Mouse (Mus musculus) lung, embryonic 16.5 days (tissue): ENCODE measurements around the gene Tax1bp3. TPM values are rescaled to one million over a fixed set of nuclear protein-coding genes. Genes with fewer than 3 reads are reported as not detected.

Experiments
- ATAC-seq: fragments of 200-750 bp; cut with Nextera tagmentation; 2 replicates; pipeline ENCODE4 v1.8.0; 2017; ENCODE audit warnings: low read depth, mild to moderate bottlenecking, moderate library complexity
- H3K27ac ChIP-seq: fragments of 300-500 bp; sonication (generic); 2 replicates; pipeline ENCODE4 v1.5.1; 2014; ENCODE audit warnings: mild to moderate bottlenecking, control low read depth, low read length
- H3K27me3 ChIP-seq: fragments of 300-500 bp; sonication (generic); 2 replicates; pipeline ENCODE4 v1.6.1; 2014; ENCODE audit warnings: low read depth, low read length, mixed read lengths; ENCODE audit not compliant: control insufficient read depth, insufficient read depth
- H3K36me3 ChIP-seq: fragments of 300-500 bp; sonication (generic); 2 replicates; pipeline ENCODE4 v1.6.1; 2014; ENCODE audit warnings: low read length; ENCODE audit not compliant: control insufficient read depth, insufficient read depth
- H3K4me1 ChIP-seq: fragments of 300-500 bp; sonication (generic); replicated peaks from 2 replicates; pipeline ENCODE4 v1.6.1; 2014; ENCODE audit warnings: low read length, mixed read lengths; ENCODE audit not compliant: control insufficient read depth, insufficient read depth
- H3K4me2 ChIP-seq: fragments of 300-500 bp; sonication (generic); 2 replicates; pipeline ENCODE4 v1.6.1; 2014; ENCODE audit warnings: low read depth, low read length, control low read depth
- H3K4me3 ChIP-seq: fragments of 300-500 bp; sonication (generic); 2 replicates; pipeline ENCODE4 v1.5.1; 2014; ENCODE audit warnings: mild to moderate bottlenecking, low read length, control low read depth
- H3K9ac ChIP-seq: fragments of 300-500 bp; sonication (generic); 2 replicates; pipeline ENCODE4 v1.6.1; 2014; ENCODE audit warnings: low read length, control low read depth
- H3K9me3 ChIP-seq: fragments of 300-500 bp; sonication (generic); 2 replicates; pipeline ENCODE4 v1.6.1; 2016; ENCODE audit warnings: low read length; ENCODE audit not compliant: control insufficient read depth
- WGBS: fragments of 180-500 bp; shearing (Covaris S2); extraction: QIAGEN DNeasy Blood & Tissue Kit; methylation state at CpG from one replicate; pipeline ENCODE4 v1.1.7; 2014; 5-methylcytosine and 5-hydroxymethylcytosine counted together
- polyA plus RNA-seq: library from polyadenylated mRNA; unstranded; fragments of >200 nt; fragmentation: Nextera tagmentation; extraction: Ambion mirVana; gene quantifications from 2 replicates; pipeline ENCODE4 v1.2.1, GENCODE M21; 2015

The Tax1bp3 gene
- polyA plus RNA-seq, 1 experiment from 2014 or later: 275 TPM

GRCm38 (mm10) chr11:73205194-73205593, 28.3 kb downstream of the Tax1bp3 start:
- Histone ChIP-seq H3K4me2 (no peak overlapping the region), H3K4me1 (no peaks in the 10 kb centered on the region), H3K9me3 (no peaks in the 10 kb centered on the region), H3K27me3 (no peaks in the 10 kb centered on the region), H3K36me3 (no peaks in the 10 kb centered on the region), H3K4me3 (no peak overlapping the region), H3K27ac (no peak overlapping the region), H3K9ac (no peak overlapping the region)
- 57% methylated on average over 7 of the region's 7 CpGs for WGBS
- no peak for ATAC-seq

GRCm38 (mm10) chr11:73207621-73208020, 30.7 kb downstream of the Tax1bp3 start:
- Histone ChIP-seq H3K9ac (no peak overlapping the region), H3K9me3 (no peaks in the 10 kb centered on the region), H3K4me3 (no peak overlapping the region), H3K27ac (no peak overlapping the region), H3K4me1 (no peaks in the 10 kb centered on the region), H3K36me3 (no peaks in the 10 kb centered on the region), H3K27me3 (no peaks in the 10 kb centered on the region), H3K4me2 (no peak overlapping the region)
- ATAC-seq: no peak
- 84% methylated on average over 2 of the region's 2 CpGs for WGBS

GRCm38 (mm10) chr11:73213956-73214355, 37.1 kb downstream of the Tax1bp3 start:
- Histone ChIP-seq H3K9me3 (no peaks in the 10 kb centered on the region), H3K4me3 (no peak overlapping the region), H3K27me3 (no peaks in the 10 kb centered on the region), H3K36me3 (no peaks in the 10 kb centered on the region), H3K4me1 (no peaks in the 10 kb centered on the region), H3K4me2 (no peak overlapping the region), H3K27ac (no peak overlapping the region), H3K9ac (no peak overlapping the region)
- 61% methylated on average over 3 of the region's 3 CpGs for WGBS
- ATAC-seq: no peak

- Histone ChIP-seq H3K27ac (no peak overlapping the region), H3K36me3 (no peaks in the 10 kb centered on the region), H3K9me3 (no peaks in the 10 kb centered on the region), H3K4me3 (no peak overlapping the region), H3K4me2 (no peak overlapping the region), H3K9ac (no peak overlapping the region), H3K27me3 (no peaks in the 10 kb centered on the region), H3K4me1 (no peaks in the 10 kb centered on the region)
- WGBS: 52% methylated on average over 2 of the region's 2 CpGs
- no peak for ATAC-seq
These were observed 42.8 kb downstream of the Tax1bp3 start for GRCm38 (mm10) chr11:73219671-73220070.

- no peak for ATAC-seq
- Histone ChIP-seq H3K36me3 (no peaks in the 10 kb centered on the region), H3K4me2 (no peak overlapping the region), H3K4me1 (no peaks in the 10 kb centered on the region), H3K9ac (no peak overlapping the region), H3K4me3 (no peak overlapping the region), H3K27ac (no peak overlapping the region), H3K9me3 (no peaks in the 10 kb centered on the region), H3K27me3 (no peaks in the 10 kb centered on the region)
- 86% methylated on average over 1 of the region's 1 CpGs for WGBS
These were observed 43.8 kb downstream of the Tax1bp3 start for GRCm38 (mm10) chr11:73220651-73221050.

- H3K4me3 ChIP-seq: no peak overlapping the region
- no peak overlapping the region for H3K9ac ChIP-seq
- WGBS: 20% methylated on average over 5 of the region's 5 CpGs
- no peak overlapping the region for H3K27ac ChIP-seq
- ATAC-seq: 0 out of 2 replicates have a peak, but pooled peaks have one; percentile 34
- H3K36me3 ChIP-seq: no peaks in the 10 kb centered on the region
- no peaks in the 10 kb centered on the region for H3K9me3 ChIP-seq
- no peak overlapping the region for H3K4me2 ChIP-seq
- no peaks in the 10 kb centered on the region for H3K27me3 ChIP-seq
- no peaks in the 10 kb centered on the region for H3K4me1 ChIP-seq
These were observed 46.0 kb downstream of the Tax1bp3 start for GRCm38 (mm10) chr11:73222846-73223245.

GRCm38 (mm10) chr11:73223966-73224365, 47.1 kb downstream of the Tax1bp3 start:
- 58% methylated on average over 2 of the region's 2 CpGs for WGBS
- Histone ChIP-seq H3K4me1 (no peaks in the 10 kb centered on the region), H3K4me2 (no peak overlapping the region), H3K27me3 (no peaks in the 10 kb centered on the region), H3K4me3 (no peak overlapping the region), H3K9ac (no peak overlapping the region), H3K36me3 (no peaks in the 10 kb centered on the region), H3K9me3 (no peaks in the 10 kb centered on the region), H3K27ac (no peak overlapping the region)
- ATAC-seq: no peak

- Histone ChIP-seq H3K4me1 (no peaks in the 10 kb centered on the region), H3K9ac (no peak overlapping the region), H3K27ac (no peak overlapping the region), H3K4me2 (no peak overlapping the region), H3K27me3 (no peaks in the 10 kb centered on the region), H3K4me3 (no peak overlapping the region), H3K9me3 (no peaks in the 10 kb centered on the region), H3K36me3 (no peaks in the 10 kb centered on the region)
- 85% methylated on average over 6 of the region's 6 CpGs for WGBS
- no peak for ATAC-seq
These were observed 49.0 kb downstream of the Tax1bp3 start for GRCm38 (mm10) chr11:73225856-73226255.

- H3K36me3 ChIP-seq: no peaks in the 10 kb centered on the region
- ATAC-seq: no peak
- no peak overlapping the region for H3K9ac ChIP-seq
- H3K9me3 ChIP-seq: no peaks in the 10 kb centered on the region
- H3K27ac ChIP-seq: no peak overlapping the region
- no peaks in the 10 kb centered on the region for H3K27me3 ChIP-seq
- H3K4me1 ChIP-seq: no peaks in the 10 kb centered on the region
- 73% methylated on average over 5 of the region's 5 CpGs for WGBS
- H3K4me3 ChIP-seq: no peak overlapping the region
- H3K4me2 ChIP-seq: no peak overlapping the region
These were observed 52.0 kb downstream of the Tax1bp3 start for GRCm38 (mm10) chr11:73228881-73229280.

- Histone ChIP-seq H3K27ac (no peak overlapping the region), H3K27me3 (no peaks in the 10 kb centered on the region), H3K9me3 (no peaks in the 10 kb centered on the region), H3K4me2 (no peak overlapping the region), H3K4me1 (no peaks in the 10 kb centered on the region; the same call in 1 of the 2 replicates), H3K4me3 (no peak overlapping the region), H3K9ac (no peak overlapping the region), H3K36me3 (no peaks in the 10 kb centered on the region)
- no peak for ATAC-seq
- WGBS: 78% methylated on average over 5 of the region's 5 CpGs
These were observed 53.2 kb downstream of the Tax1bp3 start for GRCm38 (mm10) chr11:73230081-73230480.
